Comparison of ENCODE assay signal across 10 mouse cellular contexts in genomic region chr11:79279732-79280405, GRCm38 (mm10). TPM values are rescaled to one million over a fixed set of nuclear protein-coding genes. Genes with fewer than 3 reads are reported as not detected.
A peak's percentile ranks its signal among the peaks of the same experiment; 100 is the strongest.
DNase-seq lines count a peak whose midpoint lies in the region; ATAC-seq lines count a peak whose summit lies in the region.
"Had no signal": no experiment of that assay in that cellular context is flagged by ENCODE, and none has a peak within 500 bp of the region (broad histone marks: within the 10 kb centered on the region; RNA-seq: fewer than 3 reads in every experiment).

No protein-coding gene starts in this region.

- peaks cover 8% of the 10 kb centered on the region; the same call in 1 of the 2 replicates for H3K9me3 ChIP-seq in limb, embryonic 12.5 days

- H3K27ac ChIP-seq in limb, embryonic 12.5 days = peak overlapping the region; percentile 96

- H3K36me3 ChIP-seq in limb, embryonic 12.5 days = no peaks in the 10 kb centered on the region

- H3K9ac ChIP-seq in limb, embryonic 12.5 days (replicated peaks) = no peak overlapping the region

- peak; percentile 91 for ATAC-seq in limb, embryonic 12.5 days (ENCODE audit: insufficient number of reproducible peaks, insufficient read depth, low FRiP score, low TSS enrichment, low read depth)

- WGBS in limb, embryonic 12.5 days = 14% methylated on average over 2 of the region's 2 CpGs

- no peaks in the 10 kb centered on the region for H3K27me3 ChIP-seq in limb, embryonic 12.5 days
- H3K27me3 ChIP-seq: megakaryocyte, embryonic 14.5 days had no signal

- DNase-seq in cerebellum, postnatal 10 days = peak; percentile 46 to 47
- DNase-seq in cerebellum, adult 11-12 months = no peak
- peak; percentile 5 to 15 for DNase-seq in left cerebral cortex, postnatal 14 days (ENCODE audit: low spot score in 2 of 2)
- DNase-seq in left cerebral cortex, adult 9 months (ENCODE audit: low spot score in 2 of 2) = no peak
- DNase-seq in heart, adult 9 months (ENCODE audit: low spot score in 2 of 2) = peak; percentile 31 to 37
- DNase-seq in urinary bladder, postnatal 25 days (ENCODE audit: low spot score) = no peak
- no peak for DNase-seq in B cell, adult 2 months
- DNase-seq: thymus, postnatal 14 days had no signal

- intact Hi-C loops in left cerebral cortex, postnatal 14 days (cut with DNase I) = no loop called here

- H3K4me1 ChIP-seq in limb, embryonic 12.5 days (replicated peaks) = peaks cover 33% of the 10 kb centered on the region

- H3K4me2 ChIP-seq in limb, embryonic 12.5 days = no peak overlapping the region

- no peak overlapping the region for H3K4me3 ChIP-seq in limb, embryonic 12.5 days (replicated peaks)

RNA-seq across cellular contexts. Expression of gene Gm9964, which starts 16.8 kb away (rescaled TPM):
- total RNA-seq in left cerebral cortex, postnatal 14 days (2021) = 1 to 10 TPM in 1 of 2 experiments, under 1 TPM in 1; 0.68 to 1.3 TPM
- polyA plus RNA-seq in limb, embryonic 12.5 days (2016; fragmentation: Nextera tagmentation; extraction: Ambion mirVana) = not detected in 2 replicates

RNA-seq across cellular contexts. Expression of gene Wsb1, which starts 25.4 kb away (rescaled TPM):
- 10 to 100 TPM; 60.8 to 75.4 TPM for total RNA-seq in left cerebral cortex, postnatal 14 days (2021)
- 446 and 475 TPM in 2 replicates for polyA plus RNA-seq in limb, embryonic 12.5 days (2016; fragmentation: Nextera tagmentation; extraction: Ambion mirVana)

RNA-seq across cellular contexts. Expression of gene Nf1, which starts 59.6 kb away (rescaled TPM):
- total RNA-seq in left cerebral cortex, postnatal 14 days (2021) = 100 to 1,000 TPM; 112 to 119 TPM
- polyA plus RNA-seq in limb, embryonic 12.5 days (2016; fragmentation: Nextera tagmentation; extraction: Ambion mirVana) = 7.9 and 9.3 TPM in 2 replicates

Comparison
In these comparisons a context has a peak if more than half of its experiments do, and no peak if none do; other contexts are left out.
1. DNase-seq: peak in cerebellum, postnatal 10 days (2 of 2), left cerebral cortex, postnatal 14 days (2 of 2) and heart, adult 9 months (2 of 2); none in cerebellum, adult 11-12 months (single experiment), left cerebral cortex, adult 9 months (0 of 2), urinary bladder, postnatal 25 days (single experiment) and B cell, adult 2 months (0 of 2).